Mouse (Mus musculus) embryonic fibroblast, embryonic 13.5 days (primary cell): Measurements from ENCODE around the gene Ptprj.

Experiments used
- CTCF ChIP-seq: IDR thresholded peaks from 2 replicates; pipeline ENCODE4 v1.5.1; 2011; ENCODE audit warnings: mild to moderate bottlenecking, control low read depth, low read length, moderate library complexity, borderline replicate concordance; ENCODE audit not compliant: insufficient read depth
- POLR2A ChIP-seq: IDR thresholded peaks from 2 replicates; pipeline ENCODE4 v1.6.1; 2011; ENCODE audit warnings: low read depth, mild to moderate bottlenecking, control low read depth, low read length, moderate library complexity

GRCm38 (mm10) chr2:90574536-90574935 lies 5.9 kb downstream of the Ptprj start:
- TF ChIP-seq CTCF = no peak
- TF ChIP-seq POLR2A = no peak
